Mouse (Mus musculus) left cerebral cortex, adult 2 months (tissue): ENCODE measurements at regions not wholly inside any gene's neighbourhood (a gene's known extent, or its start where the extent isn't known, plus 50 kb on each side); places are given as distances from the start of the nearest gene placed in this dataset.

Source experiments
- DNase-seq, 2 experiments: peaks; one replicate each; pipeline ENCODE4 v3.0.0; 2021 to 2022; ENCODE audit warnings: low spot score in 2 of 2, mixed read lengths in 1 of 2; ENCODE audit errors: extremely low spot score in 1 of 2
- H3K27ac ChIP-seq: fragments of 200-600 bp; 2 replicates; pipeline ENCODE4 v1.8.1; 2022
- H3K4me3 ChIP-seq: fragments of 200-600 bp; 2 replicates; pipeline ENCODE4 v1.8.1; 2022
- CTCF ChIP-seq: fragments of 200-600 bp; IDR thresholded peaks from 2 replicates; pipeline ENCODE4 v1.8.1; 2022; ENCODE audit warnings: antibody characterized with exemption, mild to moderate bottlenecking, moderate library complexity
- intact Hi-C: fragments of 180-260 bp; cut with DNase I; formaldehyde crosslinking; loops from one replicate; pipeline ENCODE4 v1.15.1; 2025

DNA sequence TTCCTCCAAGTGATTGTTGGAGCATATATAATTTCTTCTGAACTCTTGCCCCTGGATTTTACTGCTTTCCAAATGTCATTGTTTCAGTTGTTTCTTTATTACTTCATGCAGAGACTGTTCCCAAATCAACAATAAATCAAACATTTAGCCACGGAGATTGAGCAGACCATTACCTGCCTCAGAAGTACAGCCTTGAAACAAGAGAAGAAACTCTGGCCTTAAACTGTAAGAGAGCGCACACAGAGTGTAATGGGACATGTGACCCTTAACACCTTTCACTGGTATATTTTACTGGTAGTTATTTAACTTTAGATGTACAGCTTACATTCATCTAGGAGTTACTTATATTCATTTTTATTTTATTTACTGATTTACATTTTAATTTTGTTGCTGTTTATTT lies 160.2 kb upstream of the Gm49339 start:
- Histone ChIP-seq H3K27ac (no peak overlapping the region), H3K4me3 (no peak overlapping the region)
- intact Hi-C loops: no loop called here
- no peak for DNase-seq
- no peak for TF ChIP-seq CTCF

DNA sequence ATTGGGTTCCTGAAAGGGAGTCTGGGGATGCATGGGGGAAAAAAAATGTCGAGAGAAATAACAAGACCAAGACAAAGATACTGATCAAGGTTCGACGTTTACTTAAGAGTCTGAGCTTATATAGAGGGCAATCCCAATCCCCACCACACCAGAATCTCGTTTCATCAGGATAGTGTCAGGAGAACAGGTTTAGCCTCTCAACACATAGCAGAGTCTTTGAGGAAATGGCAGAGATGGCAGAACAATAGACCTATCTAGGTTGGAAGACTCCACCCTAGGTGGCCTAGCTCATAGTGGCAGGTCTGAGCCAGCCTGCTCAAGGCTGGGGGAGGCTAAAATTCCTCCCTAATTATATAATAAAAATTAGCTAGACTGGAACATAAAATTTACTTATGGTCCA lies 151.6 kb upstream of the Gm49339 start:
- Histone ChIP-seq H3K4me3 (no peak overlapping the region), H3K27ac (no peak overlapping the region)
- intact Hi-C loops: no loop called here
- no peak for TF ChIP-seq CTCF
- no peak for DNase-seq

DNA sequence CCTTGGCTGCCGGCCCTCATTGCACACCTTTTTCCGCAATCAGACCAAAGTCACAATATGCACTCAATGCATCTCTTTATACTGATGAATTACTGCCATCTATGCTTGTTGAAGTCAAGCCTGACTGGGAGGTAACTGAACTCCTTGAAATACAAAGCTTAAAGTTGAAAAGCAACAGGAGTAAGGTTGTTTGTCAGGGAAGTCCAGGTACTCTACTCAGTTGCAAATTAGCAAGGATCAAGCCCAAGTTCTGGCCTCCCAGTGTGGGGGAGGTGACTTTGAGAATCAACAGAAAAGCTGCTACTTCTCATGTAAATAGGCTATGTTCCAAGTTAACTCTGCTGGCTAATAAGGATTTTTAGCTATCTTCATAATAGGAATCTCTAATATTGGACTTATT lies 151.0 kb upstream of the Gm49339 start:
- intact Hi-C loops: no loop called here
- H3K27ac ChIP-seq: no peak overlapping the region

More for the DNA sequence above, 151.0 kb upstream of the Gm49339 start:
- H3K4me3 ChIP-seq: no peak overlapping the region
- no peak for DNase-seq
- TF ChIP-seq CTCF: no peak
